Mouse (Mus musculus) midbrain, postnatal 0 days (tissue): ENCODE results near the gene Speer4f2. TPM values are rescaled to one million over a fixed set of nuclear protein-coding genes. Genes with fewer than 3 reads are reported as not detected.

Source experiments
- ATAC-seq: fragments of 200-750 bp; cut with Nextera tagmentation; 2 replicates; pipeline ENCODE4 v1.8.0; 2017; ENCODE audit warnings: moderate number of reproducible peaks, mild to moderate bottlenecking, moderate TSS enrichment, moderate library complexity; ENCODE audit not compliant: low FRiP score
- DNase-seq: peaks from one replicate; pipeline ENCODE4 v3.0.0-alpha.2; 2015; ENCODE audit warnings: low spot score
- H3K27ac ChIP-seq: fragments of 300-500 bp; sonication (generic); 2 replicates; pipeline ENCODE4 v1.5.1; 2014; ENCODE audit warnings: low read depth, mild to moderate bottlenecking, low read length, mixed read lengths
- H3K27me3 ChIP-seq: fragments of 300-500 bp; sonication (generic); 2 replicates; pipeline ENCODE4 v1.6.1; 2014; ENCODE audit warnings: low read length, control low read depth, mixed read lengths; ENCODE audit not compliant: insufficient read depth
- H3K36me3 ChIP-seq: fragments of 300-500 bp; sonication (generic); 2 replicates; pipeline ENCODE4 v1.6.1; 2014; ENCODE audit warnings: low read length, control low read depth, mixed read lengths; ENCODE audit not compliant: insufficient read depth
- H3K4me1 ChIP-seq: fragments of 300-500 bp; sonication (generic); 2 replicates; pipeline ENCODE4 v1.6.1; 2014; ENCODE audit warnings: mild to moderate bottlenecking, control low read depth, antibody characterized with exemption, low read length, mixed read lengths; ENCODE audit not compliant: insufficient read depth
- H3K4me2 ChIP-seq: fragments of 300-500 bp; sonication (generic); 2 replicates; pipeline ENCODE4 v1.6.1; 2014; ENCODE audit warnings: low read depth, mild to moderate bottlenecking, low read length, mixed read lengths; ENCODE audit not compliant: poor library complexity, severe bottlenecking
- H3K4me3 ChIP-seq: fragments of 300-500 bp; sonication (generic); 2 replicates; pipeline ENCODE4 v1.5.1; 2014; ENCODE audit warnings: low read depth, mild to moderate bottlenecking, low read length, moderate library complexity
- H3K9ac ChIP-seq: fragments of 300-500 bp; sonication (generic); replicated peaks from 2 replicates; pipeline ENCODE4 v1.6.1; 2014; ENCODE audit warnings: mild to moderate bottlenecking, low read length, moderate library complexity, mixed read lengths; ENCODE audit not compliant: poor library complexity, severe bottlenecking
- H3K9me3 ChIP-seq: fragments of 300-500 bp; sonication (generic); 2 replicates; pipeline ENCODE4 v1.6.1; 2016; ENCODE audit warnings: low read length, control low read depth
- CTCF ChIP-seq: IDR thresholded peaks from 2 replicates; pipeline ENCODE4 v1.5.1; 2016; ENCODE audit warnings: antibody characterized with exemption, mild to moderate bottlenecking
- WGBS: fragments of 180-500 bp; shearing (Covaris S2); extraction: QIAGEN DNeasy Blood & Tissue Kit; methylation state at CpG from one replicate; pipeline ENCODE4 v1.1.7; 2014; 5-methylcytosine and 5-hydroxymethylcytosine counted together
- polyA plus RNA-seq: library from polyadenylated mRNA; unstranded; fragments of >200 nt; fragmentation: Nextera tagmentation; extraction: Ambion mirVana; gene quantifications from 2 replicates; pipeline ENCODE4 v1.2.1, GENCODE M21; 2015
- total RNA-seq: library from RNA; depleted of rRNA; stranded (reverse); fragments of >200 nt; gene quantifications from 2 replicates; pipeline ENCODE4 v1.2.3, GENCODE M21; 2014; rRNA removed

The Speer4f2 gene
- total and polyA plus RNA-seq, 2 experiments from 2014 or later: not detected

DNA sequence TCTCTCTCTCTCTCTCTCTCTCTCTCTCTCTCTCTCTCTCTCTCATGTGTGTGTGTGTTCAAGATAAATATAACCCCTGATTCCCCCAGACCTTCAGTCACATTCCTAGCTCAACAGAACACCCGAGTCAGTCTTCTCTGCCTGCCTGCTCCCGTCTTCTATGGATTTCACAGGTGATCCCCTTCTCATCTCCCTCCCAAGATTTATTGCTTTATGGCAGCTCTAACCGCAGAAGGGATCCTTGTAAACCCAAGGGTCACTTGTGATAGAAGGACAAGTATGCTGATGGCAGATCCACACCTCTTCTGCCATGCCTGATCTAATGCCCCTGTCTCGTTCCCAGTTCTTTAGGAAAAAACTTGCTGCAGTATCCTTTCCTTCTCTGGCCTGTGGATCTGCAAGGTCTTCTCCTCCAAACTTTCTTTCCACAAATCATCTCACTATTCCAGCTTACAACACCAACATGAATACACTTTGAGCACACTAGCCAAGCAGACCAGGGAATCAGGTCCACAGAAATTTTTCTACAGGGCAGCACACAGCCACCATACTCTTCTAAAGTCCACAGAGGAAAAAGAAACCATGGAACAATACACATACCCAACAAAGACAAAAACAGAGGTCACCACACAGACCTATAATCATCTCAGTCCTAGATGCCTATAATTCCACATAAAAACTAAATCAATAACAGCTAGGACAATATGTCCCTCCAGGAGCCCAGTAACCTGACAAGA is 36.1 kb downstream of the Speer4f2 start:
- H3K27ac ChIP-seq: no peak overlapping the region
- H3K9ac ChIP-seq: no peak overlapping the region
- TF ChIP-seq CTCF: no peak
- H3K4me1 ChIP-seq: no peaks in the 10 kb centered on the region
- DNase-seq (no peak), ATAC-seq (no peak)
- no peak overlapping the region for H3K4me3 ChIP-seq
- no peaks in the 10 kb centered on the region for H3K36me3 ChIP-seq
- H3K9me3 ChIP-seq: no peaks in the 10 kb centered on the region
- H3K4me2 ChIP-seq: no peak overlapping the region
- 88% methylated on average over 4 of the region's 4 CpGs for WGBS
- H3K27me3 ChIP-seq: no peaks in the 10 kb centered on the region

DNA sequence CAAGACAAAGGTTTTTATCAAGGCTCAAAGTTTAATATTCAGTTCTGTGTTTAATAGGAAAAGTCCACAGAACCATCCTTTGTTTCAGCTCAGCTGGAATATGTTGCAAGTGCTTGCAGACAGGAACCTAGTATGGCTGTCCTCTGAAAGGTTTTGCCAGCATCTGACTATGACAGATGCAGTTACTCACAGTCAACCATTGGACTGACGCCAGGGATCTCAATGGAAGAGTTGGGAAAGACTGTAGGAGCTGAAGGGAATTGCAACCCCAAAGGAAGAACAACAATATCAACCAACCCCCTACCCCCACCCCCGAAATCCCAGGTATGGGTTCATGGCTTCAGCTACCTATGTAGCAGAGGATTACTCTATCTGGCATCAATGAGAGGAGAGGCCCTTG is 44.2 kb downstream of the Speer4f2 start:
- Histone ChIP-seq H3K27ac (no peak overlapping the region), H3K4me3 (no peak overlapping the region), H3K36me3 (no peaks in the 10 kb centered on the region), H3K4me2 (no peak overlapping the region), H3K9ac (no peak overlapping the region), H3K4me1 (no peaks in the 10 kb centered on the region), H3K27me3 (no peaks in the 10 kb centered on the region), H3K9me3 (no peaks in the 10 kb centered on the region)
- ATAC-seq (no peak), DNase-seq (no peak)
- WGBS: 88% methylated on average over 2 of the region's 2 CpGs
- no peak for TF ChIP-seq CTCF

DNA sequence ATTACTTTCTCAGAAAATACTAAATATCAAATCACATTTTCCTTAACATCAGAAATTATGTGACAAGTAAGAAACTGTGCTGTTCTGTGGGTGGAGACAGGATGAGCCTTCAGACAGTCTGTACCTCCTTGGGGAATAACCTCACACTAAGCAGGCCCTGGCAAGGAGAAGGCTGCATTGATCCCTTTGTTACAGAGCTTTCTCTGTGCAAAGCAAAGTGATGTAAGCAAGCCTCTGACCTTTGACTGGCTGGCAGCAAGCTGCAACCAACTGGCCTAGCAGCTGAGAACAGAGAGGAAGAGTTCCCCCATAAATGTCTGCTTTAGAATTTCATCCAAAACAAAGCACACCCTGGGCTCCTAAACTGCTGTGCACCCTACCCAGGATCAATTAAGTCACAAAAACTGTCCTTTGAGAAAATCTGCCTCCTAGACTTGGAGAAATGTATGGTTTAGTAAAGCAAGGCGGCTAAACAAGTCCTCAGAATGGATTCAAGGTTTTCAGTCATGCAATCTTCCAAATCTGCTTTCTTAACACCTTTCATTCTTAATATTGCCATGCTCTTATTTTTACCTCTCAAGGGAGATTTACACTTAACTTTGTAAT is 46.3 kb downstream of the Speer4f2 start:
- Histone ChIP-seq H3K4me2 (no peak overlapping the region), H3K4me1 (no peaks in the 10 kb centered on the region), H3K9ac (no peak overlapping the region), H3K36me3 (no peaks in the 10 kb centered on the region), H3K27me3 (no peaks in the 10 kb centered on the region), H3K9me3 (no peaks in the 10 kb centered on the region), H3K27ac (no peak overlapping the region), H3K4me3 (no peak overlapping the region)
- WGBS: 65% methylated on average over 1 of the region's 1 CpGs
- no peak for DNase-seq
- no peak for ATAC-seq
- TF ChIP-seq CTCF: no peak

DNA sequence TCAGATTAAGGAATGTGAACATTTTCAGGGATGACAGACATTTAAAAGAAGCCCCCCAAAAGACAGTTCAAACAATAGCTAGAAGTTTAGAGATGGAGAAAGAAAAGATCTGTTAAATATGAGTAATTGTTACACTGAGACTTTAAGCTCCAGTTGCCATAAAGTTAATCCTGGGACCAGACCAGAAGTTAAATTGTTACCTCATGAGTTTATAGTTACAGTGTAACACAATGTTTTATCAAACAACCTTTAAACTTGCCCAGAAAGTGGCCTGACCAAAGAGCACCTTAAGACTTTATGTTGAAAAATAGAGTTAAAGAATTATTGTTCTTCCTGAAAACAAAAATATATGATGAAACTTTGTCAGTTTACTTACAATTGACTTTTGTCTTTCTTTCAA is 46.9 kb downstream of the Speer4f2 start:
- H3K27ac ChIP-seq: no peak overlapping the region
- no peaks in the 10 kb centered on the region for H3K9me3 ChIP-seq
- DNase-seq: no peak
- no peaks in the 10 kb centered on the region for H3K4me1 ChIP-seq
- no peak for ATAC-seq
- no peaks in the 10 kb centered on the region for H3K36me3 ChIP-seq
- no peak overlapping the region for H3K9ac ChIP-seq
- H3K27me3 ChIP-seq: no peaks in the 10 kb centered on the region
- H3K4me3 ChIP-seq: no peak overlapping the region
- no peak for TF ChIP-seq CTCF
- H3K4me2 ChIP-seq: no peak overlapping the region

DNA sequence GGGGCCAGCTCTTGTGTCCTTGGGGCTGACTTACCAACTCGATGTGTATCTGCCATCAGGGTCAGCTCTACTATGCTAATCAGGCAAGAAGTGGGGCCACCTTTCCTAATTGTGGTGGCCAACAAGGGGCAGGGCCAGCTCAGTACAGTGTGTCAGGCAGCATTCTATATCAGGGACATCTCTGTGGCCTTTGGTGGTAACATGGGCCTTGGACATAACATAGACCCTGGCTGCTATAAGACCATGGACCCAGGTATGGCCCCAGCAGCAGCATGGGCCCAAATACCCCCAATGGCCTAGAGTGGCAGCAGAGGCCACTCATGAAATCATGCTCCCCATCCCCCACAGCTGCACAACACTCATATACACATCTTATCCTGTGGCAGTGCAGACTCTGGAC is 49.2 kb downstream of the Speer4f2 start:
- WGBS: 84% methylated on average over 1 of the region's 1 CpGs
- Histone ChIP-seq H3K4me2 (no peak overlapping the region), H3K9ac (no peak overlapping the region), H3K9me3 (no peaks in the 10 kb centered on the region), H3K4me1 (no peaks in the 10 kb centered on the region), H3K4me3 (no peak overlapping the region), H3K36me3 (no peaks in the 10 kb centered on the region), H3K27ac (no peak overlapping the region), H3K27me3 (no peaks in the 10 kb centered on the region)
- no peak for TF ChIP-seq CTCF
- no peak for ATAC-seq
- no peak for DNase-seq

DNA sequence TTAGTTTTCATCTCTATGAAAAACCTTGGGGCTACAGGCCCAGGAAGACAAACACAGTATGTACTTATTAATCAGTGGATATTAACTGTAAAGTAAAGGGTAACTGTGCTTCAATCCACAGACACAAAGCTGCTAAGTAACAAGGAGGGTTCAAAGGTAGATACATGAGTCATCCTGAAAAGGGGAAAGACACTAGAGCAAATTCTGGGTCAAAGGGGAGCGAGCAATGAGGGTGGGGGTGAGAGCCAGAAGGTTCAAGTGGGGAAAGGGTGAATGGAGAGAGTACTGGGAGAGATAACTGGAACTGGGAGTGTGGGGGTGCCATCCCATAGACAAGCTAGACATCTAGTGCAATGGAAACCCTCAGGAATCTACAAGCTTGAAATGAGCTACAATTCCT is 54.0 kb downstream of the Speer4f2 start:
- no peak for TF ChIP-seq CTCF
- no peaks in the 10 kb centered on the region for H3K9me3 ChIP-seq
- H3K9ac ChIP-seq: no peak overlapping the region
- no peak overlapping the region for H3K27ac ChIP-seq
- no peaks in the 10 kb centered on the region for H3K27me3 ChIP-seq
- ATAC-seq (no peak), DNase-seq (no peak)
- H3K4me3 ChIP-seq: no peak overlapping the region
- no peak overlapping the region for H3K4me2 ChIP-seq
- no peaks in the 10 kb centered on the region for H3K36me3 ChIP-seq
- no peaks in the 10 kb centered on the region for H3K4me1 ChIP-seq
- 71% methylated on average over 1 of the region's 1 CpGs for WGBS

Other genes with a start within 250 kb of the Speer4f2 start
- not detected in 2 replicates for gene Speer4f1, start 102.9 kb downstream of the Speer4f2 start, total RNA-seq
- not detected in 2 replicates for gene Speer4f1, start 102.9 kb downstream of the Speer4f2 start, polyA plus RNA-seq
- gene Sema3c, start 201.1 kb downstream of the Speer4f2 start, total RNA-seq: 26.8 and 34.0 TPM in 2 replicates
- gene Sema3c, start 201.1 kb downstream of the Speer4f2 start, polyA plus RNA-seq: 12.2 and 12.8 TPM in 2 replicates